Mouse (Mus musculus): ENCODE measurements around the gene Cox8a. TPM values are rescaled to one million over a fixed set of nuclear protein-coding genes. Genes with fewer than 3 reads are reported as not detected.

The Cox8a gene
- total and polyA plus RNA-seq, 3 experiments, result 745 to 1,213 TPM; not detected in 1

GRCm38 (mm10) chr19:7185059-7185458, 32.4 kb downstream of the Cox8a start:
- TF ChIP-seq GABPA (IDR thresholded peaks at IDR 0.05; ENCODE audit: low read depth, low read length) (no peak), MAX (IDR thresholded peaks at IDR 0.05; ENCODE audit: low read length) (no peak), RCOR1 (IDR thresholded peaks at IDR 0.05; ENCODE audit: low read depth, low read length) (no peak), UBTF (IDR thresholded peaks at IDR 0.05; ENCODE audit: borderline replicate concordance, insufficient read depth, low read depth, low read length) (no peak), E2F4 (IDR thresholded peaks at IDR 0.05; ENCODE audit: borderline replicate concordance, low read depth, low read length) (no peak), POLR2AphosphoS2 (IDR thresholded peaks at IDR 0.05; ENCODE audit: low read length) (no peak), USF1 (IDR thresholded peaks at IDR 0.05; ENCODE audit: low read depth, low read length) (no peak), NRF1 (IDR thresholded peaks at IDR 0.05; ENCODE audit: insufficient read depth, low read depth, low read length, poor library complexity, severe bottlenecking) (no peak), POLR2A (IDR thresholded peaks at IDR 0.05; ENCODE audit: control insufficient read depth in 1 of 2, insufficient read depth in 1 of 2, low read depth in 1 of 2, low read length in 2 of 2, poor library complexity in 1 of 2) (no peak), CTCF (IDR thresholded peaks at IDR 0.05 in 2 of 3, conservative IDR thresholded peaks at IDR 0.05 in 1 of 3; ENCODE audit: control insufficient read depth in 1 of 3, insufficient read depth in 1 of 3, low read depth in 2 of 3, low read length in 3 of 3, poor library complexity in 1 of 3, severe bottlenecking in 1 of 3) (no peak), ELF1 (IDR thresholded peaks at IDR 0.05; ENCODE audit: low read depth, low read length) (no peak), MYC (IDR thresholded peaks at IDR 0.05; ENCODE audit: low read depth, low read length) (no peak), MAZ (IDR thresholded peaks at IDR 0.05; ENCODE audit: low read depth, low read length) (no peak)
- Histone ChIP-seq H3K79me2 (ENCODE audit: control insufficient read depth, insufficient read depth, low read length, poor library complexity) (no peaks in the 10 kb centered on the region), H3K4me3 (ENCODE audit: control insufficient read depth in 1 of 2, insufficient read depth in 1 of 2, low read depth in 2 of 2, low read length in 2 of 2) (no peak overlapping the region), H3K9me3 (replicated peaks; ENCODE audit: insufficient read depth, low read length) (no peaks in the 10 kb centered on the region), H3K9ac (ENCODE audit: control insufficient read depth, low read depth, low read length, poor library complexity, severe bottlenecking) (no peak overlapping the region), H3K4me1 (ENCODE audit: control insufficient read depth in 1 of 2, insufficient read depth in 2 of 2, low read length in 2 of 2) (no peaks in the 10 kb centered on the region), H3K27me3 (ENCODE audit: control insufficient read depth in 1 of 2, insufficient read depth in 2 of 2, low read length in 2 of 2) (no peaks in the 10 kb centered on the region), H3K27ac (ENCODE audit: control insufficient read depth, low read depth, low read length) (no peak overlapping the region), H3K36me3 (ENCODE audit: control insufficient read depth in 1 of 2, insufficient read depth in 2 of 2, low read length in 2 of 2) (no peaks in the 10 kb centered on the region)
- DNase-seq (ENCODE audit: low read depth, low spot score), result no peak

GRCm38 (mm10) chr19:7183419-7183818, 34.0 kb downstream of the Cox8a start:
- H3K79me2 ChIP-seq (ENCODE audit: control insufficient read depth, insufficient read depth, low read length, poor library complexity), result no peaks in the 10 kb centered on the region
- H3K9me3 ChIP-seq (replicated peaks; ENCODE audit: insufficient read depth, low read length), result no peaks in the 10 kb centered on the region
- no peak for TF ChIP-seq CHD2 (IDR thresholded peaks at IDR 0.05; ENCODE audit: low read length)
- TF ChIP-seq GATA1 (IDR thresholded peaks at IDR 0.05; ENCODE audit: low read depth, low read length), result no peak
- no peak for TF ChIP-seq HCFC1 (IDR thresholded peaks at IDR 0.05; ENCODE audit: low read depth, low read length)
- no peak for TF ChIP-seq USF2 (IDR thresholded peaks at IDR 0.05; ENCODE audit: borderline replicate concordance in 1 of 2, insufficient read depth in 1 of 2, low read depth in 1 of 2, low read length in 2 of 2)
- no peak for TF ChIP-seq ZMIZ1 (IDR thresholded peaks at IDR 0.05; ENCODE audit: low read depth, low read length)
- TF ChIP-seq MYC (IDR thresholded peaks at IDR 0.05; ENCODE audit: low read depth, low read length), result no peak
- TF ChIP-seq MEF2A (IDR thresholded peaks at IDR 0.05; ENCODE audit: extremely low read depth, insufficient replicate concordance, low read depth, low read length, poor library complexity, severe bottlenecking), result no peak
- no peak for TF ChIP-seq RAD21 (IDR thresholded peaks at IDR 0.05; ENCODE audit: low read depth, low read length)
- TF ChIP-seq SIN3A (IDR thresholded peaks at IDR 0.05; ENCODE audit: low read length), result no peak
- no peak for TF ChIP-seq TCF12 (IDR thresholded peaks at IDR 0.05; ENCODE audit: low read depth, low read length)
- no peak for TF ChIP-seq NELFE (IDR thresholded peaks at IDR 0.05; ENCODE audit: low read depth, low read length)
- TF ChIP-seq MXI1 (IDR thresholded peaks at IDR 0.05; ENCODE audit: low read depth, low read length), result no peak
- no peak for TF ChIP-seq ZKSCAN1 (IDR thresholded peaks at IDR 0.05; ENCODE audit: low read depth, low read length)
- no peak for TF ChIP-seq E2F4 (IDR thresholded peaks at IDR 0.05; ENCODE audit: borderline replicate concordance, low read depth, low read length)
- no peaks in the 10 kb centered on the region for H3K27me3 ChIP-seq (ENCODE audit: control insufficient read depth in 1 of 2, insufficient read depth in 2 of 2, low read length in 2 of 2)
- H3K4me3 ChIP-seq (ENCODE audit: control insufficient read depth in 1 of 2, insufficient read depth in 1 of 2, low read depth in 2 of 2, low read length in 2 of 2), result no peak overlapping the region
- H3K9ac ChIP-seq (ENCODE audit: control insufficient read depth, low read depth, low read length, poor library complexity, severe bottlenecking), result no peak overlapping the region
- no peaks in the 10 kb centered on the region for H3K36me3 ChIP-seq (ENCODE audit: control insufficient read depth in 1 of 2, insufficient read depth in 2 of 2, low read length in 2 of 2)
- DNase-seq (ENCODE audit: low read depth, low spot score), result no peak
- no peaks in the 10 kb centered on the region for H3K4me1 ChIP-seq (ENCODE audit: control insufficient read depth in 1 of 2, insufficient read depth in 2 of 2, low read length in 2 of 2)
- no peak overlapping the region for H3K27ac ChIP-seq (ENCODE audit: control insufficient read depth, low read depth, low read length)

All from MEL (cell line).